Mouse (Mus musculus) limb, embryonic 10.5 days (tissue): Measurements from ENCODE around the gene Ppp1r2. TPM values are rescaled to one million over a fixed set of nuclear protein-coding genes. Genes with fewer than 3 reads are reported as not detected.

Experiments
- DNase-seq: peaks from one replicate; pipeline ENCODE4 v3.0.0-alpha.2; 2017; ENCODE audit warnings: low spot score
- H3K27ac ChIP-seq: fragments of 300-500 bp; sonication (generic); 2 replicates; pipeline ENCODE4 v1.5.1; 2016; ENCODE audit warnings: mild to moderate bottlenecking
- H3K27me3 ChIP-seq: fragments of 300-500 bp; sonication (generic); 2 replicates; pipeline ENCODE4 v1.6.1; 2016; ENCODE audit warnings: low read depth, mild to moderate bottlenecking; ENCODE audit not compliant: poor library complexity, severe bottlenecking
- H3K36me3 ChIP-seq: fragments of 300-500 bp; sonication (generic); 2 replicates; pipeline ENCODE4 v1.6.1; 2016; ENCODE audit warnings: mild to moderate bottlenecking, moderate library complexity
- H3K4me1 ChIP-seq: fragments of 300-500 bp; sonication (generic); 2 replicates; pipeline ENCODE4 v1.6.1; 2016
- H3K4me3 ChIP-seq: fragments of 300-500 bp; sonication (generic); 2 replicates; pipeline ENCODE4 v1.5.1; 2016; ENCODE audit warnings: mild to moderate bottlenecking, moderate library complexity
- H3K9me3 ChIP-seq: fragments of 300-500 bp; sonication (generic); replicated peaks from 2 replicates; pipeline ENCODE4 v1.6.1; 2016; ENCODE audit warnings: mild to moderate bottlenecking
- WGBS: fragments of 180-500 bp; shearing (Covaris S2); methylation state at CpG from one replicate; pipeline ENCODE4 v1.1.7; 2016; 5-methylcytosine and 5-hydroxymethylcytosine counted together
- polyA plus RNA-seq: library from polyadenylated mRNA; unstranded; fragments of >200 nt; fragmentation: Nextera tagmentation; extraction: Ambion mirVana; gene quantifications from 2 replicates; pipeline ENCODE4 v1.2.1, GENCODE M21; 2016

Ppp1r2 gene
- polyA plus RNA-seq, 1 experiment from 2014 or later: 84.6 TPM

GRCm38 (mm10) chr16:31238281-31238680 is 36.8 kb downstream of the Ppp1r2 start:
- Histone ChIP-seq H3K27ac (no peak overlapping the region), H3K4me1 (peaks cover 36% of the 10 kb centered on the region), H3K27me3 (0 out of 2 replicates have a peak, but pooled peaks cover 10% of the 10 kb centered on the region), H3K4me3 (no peak overlapping the region), H3K9me3 (no peaks in the 10 kb centered on the region), H3K36me3 (no peaks in the 10 kb centered on the region)
- peak; percentile 28 for DNase-seq
- WGBS: 82% methylated on average over 5 of the region's 5 CpGs

- Histone ChIP-seq H3K36me3 (no peaks in the 10 kb centered on the region), H3K4me3 (peak overlapping the region; percentile 32), H3K27me3 (peaks cover 18% of the 10 kb centered on the region; the same call in 1 of the 2 replicates), H3K27ac (no peak overlapping the region), H3K4me1 (peaks cover 49% of the 10 kb centered on the region), H3K9me3 (no peaks in the 10 kb centered on the region)
- WGBS: 15% methylated on average over 18 of the region's 18 CpGs
- peak; percentile 69 for DNase-seq
Measured at GRCm38 (mm10) chr16:31235457-31236310, 39.4 kb downstream of the Ppp1r2 start.

GRCm38 (mm10) chr16:31234808-31235456 is 40.1 kb downstream of the Ppp1r2 start:
- DNase-seq: no peak
- Histone ChIP-seq H3K36me3 (no peaks in the 10 kb centered on the region), H3K4me1 (peaks cover 49% of the 10 kb centered on the region), H3K9me3 (no peaks in the 10 kb centered on the region), H3K27me3 (peaks cover 18% of the 10 kb centered on the region; the same call in 1 of the 2 replicates), H3K27ac (0 out of 2 replicates have a peak overlapping the region, but pooled peaks have one; percentile 28), H3K4me3 (peak overlapping the region; percentile 32; the same call in 1 of the 2 replicates)
- 74% methylated on average over 12 of the region's 12 CpGs for WGBS

GRCm38 (mm10) chr16:31234356-31234755 is 40.7 kb downstream of the Ppp1r2 start:
- no peak overlapping the region for H3K4me3 ChIP-seq
- 0 out of 2 replicates have a peak overlapping the region, but pooled peaks have one; percentile 28 for H3K27ac ChIP-seq
- peaks cover 49% of the 10 kb centered on the region for H3K4me1 ChIP-seq
- no peak for DNase-seq
- 57% methylated on average over 3 of the region's 3 CpGs for WGBS
- H3K27me3 ChIP-seq: peaks cover 18% of the 10 kb centered on the region; the same call in 1 of the 2 replicates
- H3K36me3 ChIP-seq: no peaks in the 10 kb centered on the region
- no peaks in the 10 kb centered on the region for H3K9me3 ChIP-seq

GRCm38 (mm10) chr16:31233541-31234339 is 41.3 kb downstream of the Ppp1r2 start:
- Histone ChIP-seq H3K27me3 (peaks cover 18% of the 10 kb centered on the region; the same call in 1 of the 2 replicates), H3K36me3 (no peaks in the 10 kb centered on the region), H3K9me3 (no peaks in the 10 kb centered on the region), H3K4me1 (peaks cover 49% of the 10 kb centered on the region), H3K27ac (peak overlapping the region; percentile 11; the same call in 1 of the 2 replicates), H3K4me3 (peak overlapping the region; percentile 36)
- WGBS: 14% methylated on average over 20 of the region's 20 CpGs
- DNase-seq: peak; percentile 45

GRCm38 (mm10) chr16:31233167-31233498 is 41.9 kb downstream of the Ppp1r2 start:
- no peak for DNase-seq
- WGBS: 17% methylated on average over 4 of the region's 4 CpGs
- Histone ChIP-seq H3K4me1 (peaks cover 45% of the 10 kb centered on the region), H3K4me3 (peak overlapping the region; percentile 36), H3K9me3 (no peaks in the 10 kb centered on the region), H3K27me3 (peaks cover 18% of the 10 kb centered on the region; the same call in 1 of the 2 replicates), H3K27ac (peak overlapping the region; percentile 11; the same call in 1 of the 2 replicates), H3K36me3 (no peaks in the 10 kb centered on the region)

GRCm38 (mm10) chr16:31232491-31233166 is 42.4 kb downstream of the Ppp1r2 start:
- H3K4me1 ChIP-seq: peaks cover 43% of the 10 kb centered on the region
- no peak overlapping the region for H3K27ac ChIP-seq
- no peaks in the 10 kb centered on the region for H3K36me3 ChIP-seq
- H3K9me3 ChIP-seq: no peaks in the 10 kb centered on the region
- H3K4me3 ChIP-seq: no peak overlapping the region
- no peak for DNase-seq
- 71% methylated on average over 5 of the region's 5 CpGs for WGBS
- peaks cover 18% of the 10 kb centered on the region; the same call in 1 of the 2 replicates for H3K27me3 ChIP-seq

- H3K9me3 ChIP-seq: no peaks in the 10 kb centered on the region
- H3K27me3 ChIP-seq: peaks cover 18% of the 10 kb centered on the region; the same call in 1 of the 2 replicates
- H3K4me1 ChIP-seq: peaks cover 43% of the 10 kb centered on the region
- H3K36me3 ChIP-seq: no peaks in the 10 kb centered on the region
- no peak overlapping the region for H3K27ac ChIP-seq
- 69% methylated on average over 5 of the region's 5 CpGs for WGBS
- DNase-seq: no peak
- no peak overlapping the region for H3K4me3 ChIP-seq
Measured at GRCm38 (mm10) chr16:31231591-31231990, 43.5 kb downstream of the Ppp1r2 start.

- 90% methylated on average over 1 of the region's 1 CpGs for WGBS
- no peak overlapping the region for H3K4me3 ChIP-seq
- DNase-seq: no peak
Measured at GRCm38 (mm10) chr16:31227746-31228145, 47.3 kb downstream of the Ppp1r2 start.

GRCm38 (mm10) chr16:31215271-31215670 is 59.8 kb downstream of the Ppp1r2 start:
- 96% methylated on average over 4 of the region's 4 CpGs for whole genome bisulfite sequencing
- Histone ChIP-seq H3K36me3 (no peaks in the 10 kb centered on the region), H3K9me3 (no peaks in the 10 kb centered on the region), H3K27me3 (peaks cover 17% of the 10 kb centered on the region), H3K4me1 (no peaks in the 10 kb centered on the region), H3K4me3 (no peak overlapping the region), H3K27ac (no peak overlapping the region)
- DNase-seq: no peak

More at GRCm38 (mm10) chr16:31227746-31228145, 47.3 kb downstream of the Ppp1r2 start:
- H3K36me3 ChIP-seq: no peaks in the 10 kb centered on the region
- H3K27me3 ChIP-seq: peaks cover 2% of the 10 kb centered on the region; the same call in 1 of the 2 replicates
- H3K4me1 ChIP-seq: peaks cover 8% of the 10 kb centered on the region; the same call in 1 of the 2 replicates
- no peak overlapping the region for H3K27ac ChIP-seq
- no peaks in the 10 kb centered on the region for H3K9me3 ChIP-seq

GRCm38 (mm10) chr16:31213463-31213862 is 61.6 kb downstream of the Ppp1r2 start:
- no peak for DNase-seq
- no peak overlapping the region for H3K27ac ChIP-seq
- peaks cover 30% of the 10 kb centered on the region for H3K27me3 ChIP-seq
- WGBS: 89% methylated on average over 6 of the region's 6 CpGs
- no peaks in the 10 kb centered on the region for H3K36me3 ChIP-seq
- no peak overlapping the region for H3K4me3 ChIP-seq
- H3K9me3 ChIP-seq: no peaks in the 10 kb centered on the region
- peaks cover 16% of the 10 kb centered on the region for H3K4me1 ChIP-seq

GRCm38 (mm10) chr16:31211503-31211902 is 63.6 kb downstream of the Ppp1r2 start:
- H3K36me3 ChIP-seq: no peaks in the 10 kb centered on the region
- H3K27ac ChIP-seq: no peak overlapping the region
- H3K4me3 ChIP-seq: no peak overlapping the region
- WGBS: 85% methylated on average over 9 of the region's 9 CpGs
- H3K27me3 ChIP-seq: peaks cover 40% of the 10 kb centered on the region
- peaks cover 26% of the 10 kb centered on the region for H3K4me1 ChIP-seq
- no peaks in the 10 kb centered on the region for H3K9me3 ChIP-seq
- no peak for DNase-seq
